Mouse (Mus musculus) kidney, adult 10 weeks (tissue): Measurements from ENCODE around the gene Olfr1047. TPM values are rescaled to one million over a fixed set of nuclear protein-coding genes. Genes with fewer than 3 reads are reported as not detected.

Experiments used
- polyA plus RNA-seq: library from polyadenylated mRNA; stranded (reverse); fragments of 350-450 nt; fragmentation: Illumina TruSeq; extraction: RNeasy Lipid Tissue Mini Kit (QIAGEN cat#74804); gene quantifications from one replicate; pipeline ENCODE4 v1.2.3, GENCODE M21; 2014; ENCODE audit warnings: low read depth, low replicate concordance

Olfr1047 gene
- not detected for polyA plus RNA-seq

GRCm38 (mm10) chr2:86231301-86231700 is at the start of gene Olfr1047:
Olfr1047 (minus strand) TSS chr2:86231401.

GRCm38 (mm10) chr2:86278988-86279387 is 47.8 kb upstream of the Olfr1047 start, which contains the start of gene Olfr1051:
Olfr1051 (minus strand) TSS chr2:86279088.

GRCm38 (mm10) chr2:86258228-86258627 is 27.0 kb upstream of the Olfr1047 start, which contains the start of gene Olfr1049:
Olfr1049 (minus strand) TSS chr2:86258328.

GRCm38 (mm10) chr2:86240189-86240588 is 9.0 kb upstream of the Olfr1047 start, which contains the start of gene Olfr1048:
Olfr1048 (minus strand) TSS chr2:86240289.

GRCm38 (mm10) chr2:86219214-86219613 is 12.0 kb downstream of the Olfr1047 start, which contains the start of gene Olfr1046:
Olfr1046 (minus strand) TSS chr2:86219314.

GRCm38 (mm10) chr2:86202909-86203308 is 28.3 kb downstream of the Olfr1047 start, which contains the start of gene Olfr1045:
Olfr1045 (minus strand) TSS chr2:86203009.

GRCm38 (mm10) chr2:86185583-86185982 is 45.6 kb downstream of the Olfr1047 start, which contains the start of gene Olfr52:
Olfr52 (minus strand) TSS chr2:86185683.

GRCm38 (mm10) chr2:86177720-86178119 is 53.5 kb downstream of the Olfr1047 start, which contains the start of gene Olfr1044:
Olfr1044 (minus strand) TSS chr2:86177820.

Other genes starting within 250 kb of the Olfr1047 start
- not detected for gene Olfr1031, start 241.1 kb downstream of the Olfr1047 start, polyA plus RNA-seq
- gene Olfr1032, start 225.9 kb downstream of the Olfr1047 start, polyA plus RNA-seq, result not detected
- 4.3 TPM for gene Olfr1033, start 210.8 kb downstream of the Olfr1047 start, polyA plus RNA-seq
- 0.69 TPM for gene Olfr1034, start 185.5 kb downstream of the Olfr1047 start, polyA plus RNA-seq
- not detected for gene Olfr1036, start 157.4 kb downstream of the Olfr1047 start, polyA plus RNA-seq
- gene Olfr1037, start 144.0 kb downstream of the Olfr1047 start, polyA plus RNA-seq, result not detected
- not detected for gene Olfr1039, start 95.5 kb downstream of the Olfr1047 start, polyA plus RNA-seq
- gene Olfr1040, start 84.7 kb downstream of the Olfr1047 start, polyA plus RNA-seq, result not detected
- not detected for gene Olfr1042, start 69.6 kb downstream of the Olfr1047 start, polyA plus RNA-seq
- not detected for gene Olfr1043, start 63.9 kb downstream of the Olfr1047 start, polyA plus RNA-seq
- not detected for gene Olfr1044, start 53.6 kb downstream of the Olfr1047 start, polyA plus RNA-seq
- not detected for gene Olfr52, start 45.7 kb downstream of the Olfr1047 start, polyA plus RNA-seq
- not detected for gene Olfr1045, start 28.4 kb downstream of the Olfr1047 start, polyA plus RNA-seq
- gene Olfr1046, start 12.1 kb downstream of the Olfr1047 start, polyA plus RNA-seq, result not detected
- not detected for gene Olfr1048, start 8.9 kb upstream of the Olfr1047 start, polyA plus RNA-seq
- not detected for gene Olfr1049, start 26.9 kb upstream of the Olfr1047 start, polyA plus RNA-seq
- not detected for gene Olfr1051, start 47.7 kb upstream of the Olfr1047 start, polyA plus RNA-seq
- not detected for gene Olfr1052, start 61.1 kb upstream of the Olfr1047 start, polyA plus RNA-seq
- gene Olfr1053, start 83.9 kb upstream of the Olfr1047 start, polyA plus RNA-seq, result not detected
- gene Olfr1054, start 104.0 kb upstream of the Olfr1047 start, polyA plus RNA-seq, result not detected
- not detected for gene Olfr1055, start 118.9 kb upstream of the Olfr1047 start, polyA plus RNA-seq
- not detected for gene Olfr1056, start 131.1 kb upstream of the Olfr1047 start, polyA plus RNA-seq
- gene Olfr1057, start 147.0 kb upstream of the Olfr1047 start, polyA plus RNA-seq, result not detected
- gene Olfr1058, start 157.2 kb upstream of the Olfr1047 start, polyA plus RNA-seq, result not detected
- gene Olfr1061, start 182.6 kb upstream of the Olfr1047 start, polyA plus RNA-seq, result not detected
- gene Olfr1062, start 195.3 kb upstream of the Olfr1047 start, polyA plus RNA-seq, result not detected
- not detected for gene Olfr1065, start 219.2 kb upstream of the Olfr1047 start, polyA plus RNA-seq
- gene Olfr1066, start 224.9 kb upstream of the Olfr1047 start, polyA plus RNA-seq, result not detected